Mouse (Mus musculus): ENCODE data around the gene Cyp2a4.
"Not testable (repeated sequence)": the region's sequence is repeated elsewhere in the genome, so short reads cannot be mapped to it uniquely, and the experiment has no call there.

DNA sequence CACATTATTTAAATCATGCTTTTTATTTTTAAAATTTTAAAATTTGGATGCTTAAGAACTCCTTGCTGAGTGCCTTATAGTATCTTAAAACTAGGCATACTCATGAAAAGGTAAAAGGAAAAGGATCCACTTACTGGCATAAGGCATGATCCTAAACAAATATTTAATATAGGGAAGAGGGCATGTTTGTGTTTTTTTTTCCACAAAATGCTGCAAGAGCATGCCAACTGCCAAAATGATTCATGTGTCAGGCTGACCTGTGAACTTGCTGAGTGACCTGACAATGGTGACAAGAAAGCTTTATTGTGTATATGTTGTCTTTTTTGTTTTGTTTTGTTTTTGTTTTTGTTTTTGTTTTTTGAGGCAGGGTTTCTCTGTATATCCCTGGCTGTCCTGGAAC lies 43.2 kb downstream of the Cyp2a4 start:
- not testable (repeated sequence) for TF ChIP-seq CTCF (IDR thresholded peaks at IDR 0.05); EP300 (IDR thresholded peaks at IDR 0.05; ENCODE audit: insufficient read depth, low read depth, low read length); POLR2A (IDR thresholded peaks at IDR 0.05; ENCODE audit: insufficient read depth, low read depth, low read length)

All from heart, adult 2 months (tissue).